Mouse (Mus musculus) heart, embryonic 11.5 days (tissue): ENCODE measurements at regions not wholly inside any gene's neighbourhood (a gene's known extent, or its start where the extent isn't known, plus 50 kb on each side); places are given as distances from the start of the nearest gene placed in this dataset.

ENCODE experiments used
- ATAC-seq: fragments of 200-750 bp; cut with Nextera tagmentation; replicated peaks from 2 replicates; pipeline ENCODE4 v1.8.0; 2017; ENCODE audit warnings: moderate library complexity; ENCODE audit not compliant: insufficient number of reproducible peaks, low FRiP score, low TSS enrichment
- H3K27ac ChIP-seq: fragments of 300-500 bp; sonication (generic); 2 replicates; pipeline ENCODE4 v1.5.1; 2014; ENCODE audit warnings: mild to moderate bottlenecking, low read depth, low read length
- H3K27me3 ChIP-seq: fragments of 300-500 bp; sonication (generic); 2 replicates; pipeline ENCODE4 v1.6.1; 2014; ENCODE audit warnings: mild to moderate bottlenecking, low read length, mixed read lengths; ENCODE audit not compliant: control insufficient read depth, insufficient read depth
- H3K36me3 ChIP-seq: fragments of 300-500 bp; sonication (generic); 2 replicates; pipeline ENCODE4 v1.6.1; 2014; ENCODE audit warnings: mild to moderate bottlenecking, low read length, moderate library complexity, mixed read lengths; ENCODE audit not compliant: control insufficient read depth, insufficient read depth
- H3K4me1 ChIP-seq: fragments of 300-500 bp; sonication (generic); 2 replicates; pipeline ENCODE4 v1.6.1; 2014; ENCODE audit warnings: low read length; ENCODE audit not compliant: control insufficient read depth, insufficient read depth
- H3K4me2 ChIP-seq: fragments of 300-500 bp; sonication (generic); 2 replicates; pipeline ENCODE4 v1.6.1; 2014; ENCODE audit warnings: mild to moderate bottlenecking, moderate library complexity
- H3K4me3 ChIP-seq: fragments of 300-500 bp; sonication (generic); 2 replicates; pipeline ENCODE4 v1.5.1; 2014; ENCODE audit warnings: low read depth, low read length
- H3K9ac ChIP-seq: fragments of 300-500 bp; sonication (generic); 2 replicates; pipeline ENCODE4 v1.6.1; 2014; ENCODE audit warnings: mild to moderate bottlenecking, low read depth, low read length, moderate library complexity
- H3K9me3 ChIP-seq: fragments of 300-500 bp; sonication (generic); replicated peaks from 2 replicates; pipeline ENCODE4 v1.6.1; 2016; ENCODE audit warnings: low read length; ENCODE audit not compliant: control insufficient read depth
- WGBS: fragments of 180-500 bp; shearing (Covaris S2); extraction: QIAGEN DNeasy Blood & Tissue Kit; methylation state at CpG from one replicate; pipeline ENCODE4 v1.1.7; 2014; ENCODE audit not compliant: insufficient replicate concordance; 5-methylcytosine and 5-hydroxymethylcytosine counted together

DNA sequence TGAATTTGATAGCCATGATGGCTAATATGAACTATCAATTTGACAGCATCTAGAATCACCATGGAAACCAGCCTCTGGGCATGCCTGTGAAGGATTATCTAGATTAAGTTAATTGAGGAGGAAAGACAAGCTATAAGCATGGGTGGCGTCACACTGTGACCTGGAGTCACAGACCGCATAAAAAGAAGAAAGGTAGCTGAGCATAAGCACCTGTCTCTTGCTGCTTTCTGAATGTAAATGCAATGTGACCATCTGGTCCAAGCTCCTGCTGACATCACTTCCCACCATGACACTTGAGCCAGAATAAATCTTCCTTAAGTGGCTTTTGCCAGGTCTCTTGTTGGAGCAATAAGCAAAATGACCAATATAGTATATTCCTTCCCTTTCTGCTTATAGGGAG lies 113.4 kb upstream of the Gm17728 start:
- H3K9me3 ChIP-seq, result no peaks in the 10 kb centered on the region
- no peak overlapping the region for H3K9ac ChIP-seq
- H3K27ac ChIP-seq, result no peak overlapping the region
- no peak overlapping the region for H3K4me3 ChIP-seq
- WGBS, result 68% methylated on average over 2 of the region's 2 CpGs
- H3K4me1 ChIP-seq, result no peaks in the 10 kb centered on the region
- no peak overlapping the region for H3K4me2 ChIP-seq
- H3K36me3 ChIP-seq, result no peaks in the 10 kb centered on the region
- ATAC-seq, result no peak
- no peaks in the 10 kb centered on the region for H3K27me3 ChIP-seq

DNA sequence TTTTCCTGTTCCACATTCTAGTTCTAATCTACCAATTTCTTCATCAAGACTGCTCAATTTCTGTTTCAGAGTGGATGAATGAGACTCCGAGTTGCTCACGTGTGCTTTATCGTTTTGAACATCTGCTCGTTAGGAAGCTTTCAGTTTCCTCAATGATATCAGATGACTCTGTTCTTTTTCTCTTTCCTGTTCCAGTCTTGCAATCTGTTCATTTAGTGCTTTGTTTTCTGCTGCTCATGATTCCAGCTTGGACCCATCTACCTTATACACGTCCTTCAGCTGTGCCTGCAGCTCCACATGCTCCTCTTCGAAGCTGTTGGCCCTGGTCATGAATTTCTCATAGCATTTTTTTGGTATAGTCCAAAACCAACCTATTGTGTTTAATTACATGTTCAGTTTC lies 99.1 kb upstream of the Gm17728 start:
- ATAC-seq, result no peak
- H3K4me2 ChIP-seq, result no peak overlapping the region
- no peak overlapping the region for H3K4me3 ChIP-seq
- no peaks in the 10 kb centered on the region for H3K27me3 ChIP-seq
- no peaks in the 10 kb centered on the region for H3K4me1 ChIP-seq
- H3K36me3 ChIP-seq, result no peaks in the 10 kb centered on the region
- no peak overlapping the region for H3K27ac ChIP-seq
- H3K9me3 ChIP-seq, result no peaks in the 10 kb centered on the region
- no peak overlapping the region for H3K9ac ChIP-seq
- WGBS, result 77% methylated on average over 6 of the region's 6 CpGs

DNA sequence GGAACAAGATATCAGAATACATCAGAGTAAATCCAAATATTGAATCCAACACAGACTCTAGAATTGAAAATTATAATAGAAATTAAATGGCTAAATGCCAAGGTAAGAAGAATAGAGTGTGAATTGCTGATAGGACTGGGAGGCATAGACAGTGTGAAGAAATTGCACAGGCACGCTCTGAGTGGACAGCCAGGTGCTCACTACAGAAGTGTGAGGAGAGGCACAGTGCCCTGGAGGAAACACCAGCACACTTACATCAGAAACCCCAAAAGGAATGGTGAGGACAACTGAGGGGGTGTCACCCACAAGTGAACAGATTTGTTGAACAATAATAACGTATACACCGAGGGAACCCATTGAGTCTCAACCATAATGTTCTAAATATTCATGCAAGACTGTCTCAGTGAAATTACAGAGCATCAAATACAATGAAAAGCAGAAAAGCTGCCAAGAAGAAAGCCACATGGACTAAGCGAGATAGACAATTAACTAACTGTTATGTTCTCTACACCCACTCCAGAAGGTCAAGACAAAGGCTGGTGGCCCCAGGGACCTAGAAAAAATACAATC lies 92.9 kb upstream of the Gm17728 start:
- Histone ChIP-seq H3K9me3 (no peaks in the 10 kb centered on the region), H3K4me3 (no peak overlapping the region), H3K27ac (no peak overlapping the region), H3K4me1 (no peaks in the 10 kb centered on the region), H3K27me3 (no peaks in the 10 kb centered on the region), H3K4me2 (no peak overlapping the region), H3K36me3 (no peaks in the 10 kb centered on the region), H3K9ac (no peak overlapping the region)
- WGBS, result 85% methylated on average over 4 of the region's 4 CpGs
- no peak for ATAC-seq

DNA sequence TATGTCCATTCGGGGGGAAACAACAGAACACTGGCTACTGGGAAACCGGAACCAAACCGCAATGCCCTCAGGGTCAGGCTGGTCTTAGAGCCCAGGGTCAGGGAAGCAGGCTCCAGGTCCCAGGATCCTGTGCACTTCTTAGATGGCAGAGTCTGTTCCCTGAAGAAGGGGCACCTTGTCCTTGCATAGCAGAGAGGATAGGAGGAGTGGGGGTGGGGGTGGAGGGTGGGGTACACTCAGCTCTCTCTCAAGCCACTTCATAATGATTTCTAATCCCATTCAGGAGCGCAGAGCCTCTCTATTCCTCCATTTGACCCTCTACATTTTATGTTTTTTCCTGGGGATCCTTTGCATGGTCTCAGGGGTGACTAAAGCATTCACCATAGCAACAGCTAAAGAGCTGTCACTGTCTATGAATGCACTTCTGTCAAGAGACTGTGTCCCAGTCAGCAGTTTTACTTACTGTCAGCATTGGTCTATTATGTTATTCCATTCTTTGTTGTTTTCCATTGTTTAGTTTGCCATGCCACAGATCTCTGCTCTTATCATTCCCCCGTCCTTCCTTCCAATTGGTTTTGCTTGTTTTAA lies 64.2 kb upstream of the Gm17728 start:
- no peak overlapping the region for H3K9ac ChIP-seq
- no peaks in the 10 kb centered on the region for H3K27me3 ChIP-seq
- ATAC-seq, result no peak
- 78% methylated on average over 5 of the region's 5 CpGs for WGBS
- no peaks in the 10 kb centered on the region for H3K9me3 ChIP-seq
- H3K36me3 ChIP-seq, result no peaks in the 10 kb centered on the region
- H3K27ac ChIP-seq, result no peak overlapping the region
- no peak overlapping the region for H3K4me2 ChIP-seq
- H3K4me3 ChIP-seq, result no peak overlapping the region
- H3K4me1 ChIP-seq, result no peaks in the 10 kb centered on the region
